Mouse (Mus musculus) heart, embryonic 12.5 days (tissue): ENCODE data around the gene Aanat. TPM values are rescaled to one million over a fixed set of nuclear protein-coding genes. Genes with fewer than 3 reads are reported as not detected.

ENCODE experiments used
- ATAC-seq: fragments of 200-750 bp; cut with Nextera tagmentation; 2 replicates; pipeline ENCODE4 v1.8.0; 2017; ENCODE audit warnings: moderate TSS enrichment, moderate library complexity; ENCODE audit not compliant: insufficient number of reproducible peaks, low FRiP score
- H3K27ac ChIP-seq: fragments of 300-500 bp; sonication (generic); 2 replicates; pipeline ENCODE4 v1.5.1; 2016; ENCODE audit warnings: mild to moderate bottlenecking, moderate library complexity; ENCODE audit not compliant: poor library complexity, severe bottlenecking
- H3K27me3 ChIP-seq: fragments of 300-500 bp; sonication (generic); replicated peaks from 2 replicates; pipeline ENCODE4 v1.6.1; 2016; ENCODE audit warnings: mild to moderate bottlenecking, moderate library complexity
- H3K36me3 ChIP-seq: fragments of 300-500 bp; sonication (generic); 2 replicates; pipeline ENCODE4 v1.6.1; 2016; ENCODE audit warnings: mild to moderate bottlenecking, moderate library complexity
- H3K4me1 ChIP-seq: fragments of 300-500 bp; sonication (generic); replicated peaks from 2 replicates; pipeline ENCODE4 v1.6.1; 2016; ENCODE audit warnings: mild to moderate bottlenecking
- H3K4me2 ChIP-seq: fragments of 300-500 bp; sonication (generic); 2 replicates; pipeline ENCODE4 v1.6.1; 2016; ENCODE audit warnings: mild to moderate bottlenecking, moderate library complexity
- H3K4me3 ChIP-seq: fragments of 300-500 bp; sonication (generic); 2 replicates; pipeline ENCODE4 v1.5.1; 2016; ENCODE audit warnings: mild to moderate bottlenecking
- H3K9ac ChIP-seq: fragments of 300-500 bp; sonication (generic); 2 replicates; pipeline ENCODE4 v1.6.1; 2016; ENCODE audit warnings: mild to moderate bottlenecking, moderate library complexity
- H3K9me3 ChIP-seq: fragments of 300-500 bp; sonication (generic); replicated peaks from 2 replicates; pipeline ENCODE4 v1.6.1; 2016; ENCODE audit warnings: mild to moderate bottlenecking, moderate library complexity
- WGBS: fragments of 180-500 bp; shearing (Covaris S2); methylation state at CpG from one replicate; pipeline ENCODE4 v1.1.7; 2016; 5-methylcytosine and 5-hydroxymethylcytosine counted together
- polyA plus RNA-seq: library from polyadenylated mRNA; unstranded; fragments of >200 nt; fragmentation: Nextera tagmentation; extraction: Ambion mirVana; gene quantifications from 2 replicates; pipeline ENCODE4 v1.2.1, GENCODE M21; 2016

Aanat gene
- polyA plus RNA-seq, 1 experiment from 2014 or later = not detected

DNA sequence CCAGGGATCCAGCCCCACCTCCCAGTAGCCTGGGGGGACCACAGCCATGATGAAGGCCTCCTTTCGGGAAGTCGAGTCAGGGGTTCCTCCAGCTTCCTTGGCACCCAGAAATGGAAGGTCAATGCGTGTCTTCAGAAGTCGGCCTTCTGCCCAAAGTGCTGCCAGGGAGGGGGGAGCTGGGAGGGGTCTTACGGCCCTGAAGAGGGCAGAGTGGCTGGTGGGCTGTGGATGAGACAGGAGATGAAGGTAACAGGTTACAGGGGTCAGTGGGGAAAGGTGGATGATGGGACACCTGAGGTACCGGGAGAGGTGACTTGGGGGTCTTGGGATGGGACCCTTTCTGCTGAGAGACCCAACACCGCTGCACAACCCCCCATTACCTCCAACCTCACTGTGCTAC lies 60.5 kb downstream of the Aanat start:
- no peaks in the 10 kb centered on the region for H3K36me3 ChIP-seq
- H3K9me3 ChIP-seq = no peaks in the 10 kb centered on the region
- peaks cover 50% of the 10 kb centered on the region for H3K4me1 ChIP-seq
- no peak overlapping the region for H3K27ac ChIP-seq
- H3K9ac ChIP-seq = no peak overlapping the region
- no peak overlapping the region for H3K4me2 ChIP-seq
- ATAC-seq = no peak
- no peak overlapping the region for H3K4me3 ChIP-seq
- WGBS = 87% methylated on average over 7 of the region's 7 CpGs
- peaks cover 24% of the 10 kb centered on the region for H3K27me3 ChIP-seq

Other genes starting within 250 kb of the Aanat start
- gene Rnf157, start 173.4 kb upstream of the Aanat start, polyA plus RNA-seq = 11.0 and 12.3 TPM in 2 replicates
- gene Ubald2, start 152.3 kb upstream of the Aanat start, polyA plus RNA-seq = 33.7 and 34.2 TPM in 2 replicates
- gene Qrich2, start 120.2 kb upstream of the Aanat start, polyA plus RNA-seq = not detected in 2 replicates
- 94.8 and 96.8 TPM in 2 replicates for gene Prpsap1, start 92.2 kb upstream of the Aanat start, polyA plus RNA-seq
- gene Sphk1, start 55.5 kb upstream of the Aanat start, polyA plus RNA-seq = 1.6 and 2.1 TPM in 2 replicates
- 18.1 and 19.9 TPM in 2 replicates for gene Ube2o, start 5.0 kb upstream of the Aanat start, polyA plus RNA-seq
- 7.5 and 8.1 TPM in 2 replicates for gene Rhbdf2, start 40.6 kb downstream of the Aanat start, polyA plus RNA-seq
- 0.73 TPM in 1 of 2 replicates, not detected in the other for gene Prcd, start 67.1 kb downstream of the Aanat start, polyA plus RNA-seq
- gene Cygb, start 67.9 kb downstream of the Aanat start, polyA plus RNA-seq = 1.3 and 1.4 TPM in 2 replicates
- gene St6galnac1, start 189.1 kb downstream of the Aanat start, polyA plus RNA-seq = not detected in 2 replicates
- 24.7 and 27.0 TPM in 2 replicates for gene Mxra7, start 241.6 kb downstream of the Aanat start, polyA plus RNA-seq